Mouse (Mus musculus): ENCODE measurements at regions not wholly inside any gene's neighbourhood (a gene's known extent, or its start where the extent isn't known, plus 50 kb on each side); places are given as distances from the start of the nearest gene placed in this dataset.

DNA sequence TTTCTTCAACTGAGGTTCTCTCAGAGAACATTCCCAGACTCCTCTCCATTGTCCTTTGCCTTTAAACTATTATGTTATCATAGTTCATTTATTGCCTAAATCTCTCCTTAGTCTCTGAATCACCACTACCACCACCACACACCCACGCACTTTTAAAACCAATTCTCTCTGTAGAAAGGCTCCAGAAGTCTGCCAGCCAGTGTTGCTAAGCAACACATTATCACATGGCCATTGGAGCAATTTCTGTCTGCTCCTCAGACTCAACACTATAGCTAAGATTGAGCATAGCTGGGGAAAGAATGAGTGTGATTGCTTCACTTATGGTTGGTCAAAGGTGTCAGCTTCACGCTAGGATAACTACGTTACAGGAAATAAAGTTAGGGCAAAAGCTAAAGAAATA is 59.3 kb downstream of the Trap1a start:
- WGBS, result 71% methylated on average over 3 of the region's 3 CpGs
- TF ChIP-seq POLR2A (IDR thresholded peaks at IDR 0.05; ENCODE audit: insufficient read depth, low read depth, low read length), result no peak
- no peak for TF ChIP-seq CTCF (IDR thresholded peaks at IDR 0.05)
- TF ChIP-seq EP300 (IDR thresholded peaks at IDR 0.05; ENCODE audit: insufficient read depth, low read depth, low read length), result no peak
- H3K36me3 ChIP-seq (ENCODE audit: control insufficient read depth, insufficient read depth, low read length), result no peaks in the 10 kb centered on the region
- DNase-seq, result no peak
- H3K27ac ChIP-seq, result no peak overlapping the region
- no peak overlapping the region for H3K4me3 ChIP-seq
- no peaks in the 10 kb centered on the region for H3K79me2 ChIP-seq (replicated peaks; ENCODE audit: control insufficient read depth, insufficient read depth, low read length)
- H3K9ac ChIP-seq (ENCODE audit: low read depth, low read length), result no peak overlapping the region
- H3K27me3 ChIP-seq (ENCODE audit: control insufficient read depth, insufficient read depth, low read length), result no peaks in the 10 kb centered on the region
- intact Hi-C loops (cut with DNase I), result no loop called here
- no peaks in the 10 kb centered on the region for H3K4me1 ChIP-seq (ENCODE audit: control insufficient read depth, insufficient read depth, low read length)

- Histone ChIP-seq H3K36me3 (ENCODE audit: control insufficient read depth, insufficient read depth, low read length) (no peaks in the 10 kb centered on the region), H3K27me3 (ENCODE audit: control insufficient read depth, insufficient read depth, low read length) (no peaks in the 10 kb centered on the region), H3K4me3 (no peak overlapping the region), H3K79me2 (replicated peaks; ENCODE audit: control insufficient read depth, insufficient read depth, low read length) (no peaks in the 10 kb centered on the region), H3K27ac (no peak overlapping the region), H3K4me1 (ENCODE audit: control insufficient read depth, insufficient read depth, low read length) (no peaks in the 10 kb centered on the region), H3K9ac (ENCODE audit: low read depth, low read length) (no peak overlapping the region)
- intact Hi-C loops (cut with DNase I), result loop anchor here (5.0 kb wide), 3 partner anchors 251 to 416 kb away; no protein-coding TSS in a partner anchor
- DNase-seq, result peak; percentile 14 to 56
- TF ChIP-seq EP300 (IDR thresholded peaks at IDR 0.05; ENCODE audit: insufficient read depth, low read depth, low read length), result no peak
- peak; percentile 76 for TF ChIP-seq CTCF (IDR thresholded peaks at IDR 0.05)
- WGBS, result 44% methylated on average over 6 of the region's 6 CpGs
Observed at GRCm38 (mm10) chrX:139416701-139417100, 63.5 kb upstream of the D330045A20Rik start.

DNA sequence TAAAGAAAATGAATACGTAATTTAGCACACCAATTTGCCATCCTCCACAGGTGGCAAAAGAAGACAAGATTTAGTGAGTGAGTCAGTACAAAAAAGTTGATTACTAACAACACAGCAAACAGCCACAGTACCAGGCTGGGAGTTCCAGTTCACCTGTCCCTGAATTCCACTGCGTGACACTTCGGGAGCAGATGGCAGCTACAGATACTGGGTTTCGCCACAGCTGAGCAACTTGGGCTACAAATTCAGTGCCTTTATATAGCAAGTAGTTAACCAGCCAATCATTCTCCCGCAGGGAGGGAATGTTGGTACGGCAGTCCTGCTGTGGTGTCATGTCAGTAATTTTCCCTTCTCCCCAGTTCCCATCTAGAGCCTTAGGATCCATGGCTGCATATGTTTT is 60.3 kb upstream of the D330045A20Rik start:
- H3K4me1 ChIP-seq (ENCODE audit: control insufficient read depth, insufficient read depth, low read length), result no peaks in the 10 kb centered on the region
- no peaks in the 10 kb centered on the region for H3K36me3 ChIP-seq (ENCODE audit: control insufficient read depth, insufficient read depth, low read length)
- no peak overlapping the region for H3K9ac ChIP-seq (ENCODE audit: low read depth, low read length)
- H3K4me3 ChIP-seq, result no peak overlapping the region
- H3K27ac ChIP-seq, result no peak overlapping the region
- intact Hi-C loops (cut with DNase I), result loop anchor here (5.0 kb wide), 3 partner anchors 247 to 412 kb away; no protein-coding TSS in a partner anchor
- no peaks in the 10 kb centered on the region for H3K27me3 ChIP-seq (ENCODE audit: control insufficient read depth, insufficient read depth, low read length)
- TF ChIP-seq POLR2A (IDR thresholded peaks at IDR 0.05; ENCODE audit: insufficient read depth, low read depth, low read length) (no peak), CTCF (IDR thresholded peaks at IDR 0.05) (no peak), EP300 (IDR thresholded peaks at IDR 0.05; ENCODE audit: insufficient read depth, low read depth, low read length) (no peak)
- 64% methylated on average over 6 of the region's 6 CpGs for WGBS
- no peaks in the 10 kb centered on the region for H3K79me2 ChIP-seq (replicated peaks; ENCODE audit: control insufficient read depth, insufficient read depth, low read length)
- DNase-seq, result no peak

GRCm38 (mm10) chrX:139424307-139424706 is 55.9 kb upstream of the D330045A20Rik start:
- Histone ChIP-seq H3K4me1 (ENCODE audit: control insufficient read depth, insufficient read depth, low read length) (no peaks in the 10 kb centered on the region), H3K27ac (no peak overlapping the region), H3K36me3 (ENCODE audit: control insufficient read depth, insufficient read depth, low read length) (no peaks in the 10 kb centered on the region), H3K79me2 (replicated peaks; ENCODE audit: control insufficient read depth, insufficient read depth, low read length) (no peaks in the 10 kb centered on the region), H3K9ac (ENCODE audit: low read depth, low read length) (no peak overlapping the region), H3K27me3 (ENCODE audit: control insufficient read depth, insufficient read depth, low read length) (no peaks in the 10 kb centered on the region), H3K4me3 (no peak overlapping the region)
- intact Hi-C loops (cut with DNase I), result no loop called here
- 88% methylated on average over 1 of the region's 1 CpGs for WGBS
- no peak for DNase-seq
- TF ChIP-seq CTCF (IDR thresholded peaks at IDR 0.05), result peak; percentile 39
- no peak for TF ChIP-seq POLR2A (IDR thresholded peaks at IDR 0.05; ENCODE audit: insufficient read depth, low read depth, low read length)

Data from heart, adult 2 months (tissue).